Mouse (Mus musculus) layer of hippocampus, adult 2 months (tissue): Measurements from ENCODE around the gene Armc2. TPM values are rescaled to one million over a fixed set of nuclear protein-coding genes. Genes with fewer than 3 reads are reported as not detected.
A peak's percentile ranks its signal among the peaks of the same experiment; 100 is the strongest.

ENCODE experiments used
- DNase-seq, 2 experiments: peaks; one replicate each; pipeline ENCODE4 v3.0.0; 2022; ENCODE audit warnings: low spot score in 2 of 2
- H3K27ac ChIP-seq: fragments of 200-600 bp; 2 replicates; pipeline ENCODE4 v1.8.1; 2022
- H3K4me3 ChIP-seq: fragments of 200-600 bp; 2 replicates; pipeline ENCODE4 v1.8.1; 2022; ENCODE audit warnings: mild to moderate bottlenecking
- CTCF ChIP-seq: fragments of 200-600 bp; conservative IDR thresholded peaks from 2 replicates; pipeline ENCODE4 v1.8.1; 2022; ENCODE audit warnings: antibody characterized with exemption, mild to moderate bottlenecking, moderate library complexity
- long read RNA-seq, 2 experiments: library from polyadenylated mRNA; stranded (forward); transcript quantifications; one replicate each; pipeline ENCODE4 v2.0.0; 2021; ENCODE audit warnings: borderline mapping rate in 2 of 2
- total RNA-seq, 2 experiments: library from RNA; stranded (reverse); gene quantifications; 2 replicates each; pipeline ENCODE4 v1.2.3; 2021

Gene Armc2
- 10 to 100 TPM; 11.1 to 11.8 TPM for total RNA-seq
- long read RNA-seq, experiment 1, partial matches to known transcripts: 0 of 1 reads
- long read RNA-seq, experiment 1, other reads (novel, unspliced or antisense): 1 of 1 reads
- long read RNA-seq, experiment 2, partial matches to known transcripts: 0 of 4 reads
- long read RNA-seq, experiment 2, other reads (novel, unspliced or antisense): 4 of 4 reads

GRCm38 (mm10) chr10:42018016-42018949 lies at the start of gene Armc2:
TSS of gene Armc2 (minus strand) at chr10:42018442.
- Histone ChIP-seq H3K27ac (peak within 1 kb of the TSS; percentile 90), H3K4me3 (peak within 1 kb of the TSS; percentile 79)
- peak; percentile 72 to 79 for DNase-seq
- TF ChIP-seq CTCF: no peak

- no peak for DNase-seq
- no peak for TF ChIP-seq CTCF
Measured at GRCm38 (mm10) chr10:42064446-42064845, 46.2 kb upstream of the Armc2 start.

DNA sequence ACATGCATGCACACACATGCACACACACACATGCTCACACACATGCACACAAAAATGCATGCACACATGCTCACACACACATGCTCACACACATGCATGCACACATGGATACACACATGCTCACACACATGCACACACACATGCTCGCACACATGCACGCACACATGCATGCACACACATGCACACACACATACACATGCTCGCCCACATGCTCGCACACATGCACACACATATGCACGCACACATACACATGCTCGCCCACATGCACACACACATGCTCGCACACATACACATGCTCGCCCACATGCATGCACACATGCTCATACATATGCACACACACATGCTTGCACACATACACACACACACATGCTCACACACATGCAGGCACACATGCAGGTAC lies 41.3 kb upstream of the Armc2 start:
- H3K4me3 ChIP-seq: no peak overlapping the region
- H3K27ac ChIP-seq: no peak overlapping the region
- DNase-seq: no peak
- no peak for TF ChIP-seq CTCF

More at GRCm38 (mm10) chr10:42064446-42064845, 46.2 kb upstream of the Armc2 start:
- no peak overlapping the region for H3K27ac ChIP-seq
- H3K4me3 ChIP-seq: no peak overlapping the region

DNA sequence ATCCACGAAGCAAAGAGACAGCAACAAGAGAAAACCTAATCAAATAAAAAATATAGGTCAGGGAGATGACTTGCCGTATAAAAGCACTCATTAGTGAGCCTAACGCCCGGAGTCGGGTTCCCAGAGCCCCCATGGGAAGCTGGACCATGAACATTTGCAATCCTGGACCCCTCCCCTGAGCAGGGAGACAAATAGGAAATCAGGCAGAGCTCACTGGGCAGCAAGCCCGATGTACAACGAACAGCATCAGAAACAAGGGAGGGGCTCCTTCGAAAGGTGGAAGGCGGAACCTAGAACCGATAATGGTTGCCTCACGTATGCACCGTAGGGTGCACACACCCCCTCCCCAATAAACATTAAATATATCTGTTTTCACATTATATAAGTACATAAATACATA lies 39.5 kb upstream of the Armc2 start:
- no peak for DNase-seq

DNA sequence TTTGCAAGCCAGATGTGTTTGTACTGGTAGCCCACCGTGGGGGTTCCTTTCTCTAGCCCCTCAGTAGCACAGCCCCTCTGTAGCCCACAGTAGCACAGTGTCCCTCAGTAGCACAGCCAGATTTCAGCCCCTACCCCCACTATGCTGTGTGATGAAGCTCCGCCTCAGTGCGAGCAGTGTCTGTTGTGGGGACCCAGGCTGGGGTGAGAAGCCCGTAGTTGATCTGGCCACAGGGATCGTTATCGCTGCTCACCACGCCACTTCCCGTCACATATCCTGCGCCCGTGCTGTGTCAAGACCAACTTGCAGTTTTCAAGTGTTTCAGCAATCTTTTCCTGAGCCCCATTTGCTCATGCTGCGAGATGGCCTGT lies 39.0 kb upstream of the Armc2 start:
- H3K27ac ChIP-seq: no peak overlapping the region
- DNase-seq: no peak
- no peak for TF ChIP-seq CTCF
- no peak overlapping the region for H3K4me3 ChIP-seq

More for the DNA sequence above, 39.5 kb upstream of the Armc2 start:
- no peak overlapping the region for H3K27ac ChIP-seq
- H3K4me3 ChIP-seq: no peak overlapping the region
- no peak for TF ChIP-seq CTCF

DNA sequence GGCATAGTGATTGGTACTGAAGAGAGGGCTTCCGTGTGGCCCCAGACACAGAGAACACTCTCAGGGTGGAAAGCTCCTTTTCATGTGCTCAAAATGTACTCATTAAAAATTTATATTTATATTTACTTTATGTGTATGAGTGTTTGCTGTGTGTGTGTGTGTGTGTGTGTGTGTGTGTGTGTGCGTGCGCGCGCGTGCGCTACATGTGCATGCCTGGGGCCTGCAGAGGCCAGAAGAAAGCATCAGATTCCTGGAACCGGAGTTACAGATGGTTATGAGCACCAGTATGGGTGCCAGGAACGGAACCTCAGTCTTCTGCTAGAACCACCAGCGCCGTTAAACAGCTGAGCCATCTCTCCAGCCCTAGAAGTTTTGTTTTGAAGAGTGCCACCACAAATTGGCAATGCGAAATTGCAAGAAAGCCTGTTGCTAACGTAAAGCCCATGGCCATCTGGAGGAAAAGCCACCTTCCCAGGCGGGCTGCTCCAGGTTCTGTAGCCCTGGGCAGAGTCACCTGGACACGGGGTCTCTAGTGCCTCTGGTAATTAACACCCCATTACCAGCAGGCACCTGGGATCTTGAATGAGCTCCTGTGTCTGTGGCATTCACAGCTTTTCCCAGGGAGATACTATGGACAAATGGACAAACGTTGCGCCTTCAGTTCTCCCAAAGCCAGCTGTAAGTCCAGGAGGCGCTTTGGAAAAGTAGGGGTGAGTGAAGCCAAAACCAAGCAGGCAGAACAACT lies 38.4 kb upstream of the Armc2 start:
- no peak overlapping the region for H3K27ac ChIP-seq
- no peak for DNase-seq
- no peak for TF ChIP-seq CTCF
- no peak overlapping the region for H3K4me3 ChIP-seq

GRCm38 (mm10) chr10:42055224-42056165 lies 37.3 kb upstream of the Armc2 start:
- no peak overlapping the region for H3K27ac ChIP-seq
- no peak overlapping the region for H3K4me3 ChIP-seq
- no peak for DNase-seq
- no peak for TF ChIP-seq CTCF

GRCm38 (mm10) chr10:42051069-42051468 lies 32.8 kb upstream of the Armc2 start:
- no peak overlapping the region for H3K4me3 ChIP-seq
- H3K27ac ChIP-seq: no peak overlapping the region
- no peak for DNase-seq
- TF ChIP-seq CTCF: no peak

DNA sequence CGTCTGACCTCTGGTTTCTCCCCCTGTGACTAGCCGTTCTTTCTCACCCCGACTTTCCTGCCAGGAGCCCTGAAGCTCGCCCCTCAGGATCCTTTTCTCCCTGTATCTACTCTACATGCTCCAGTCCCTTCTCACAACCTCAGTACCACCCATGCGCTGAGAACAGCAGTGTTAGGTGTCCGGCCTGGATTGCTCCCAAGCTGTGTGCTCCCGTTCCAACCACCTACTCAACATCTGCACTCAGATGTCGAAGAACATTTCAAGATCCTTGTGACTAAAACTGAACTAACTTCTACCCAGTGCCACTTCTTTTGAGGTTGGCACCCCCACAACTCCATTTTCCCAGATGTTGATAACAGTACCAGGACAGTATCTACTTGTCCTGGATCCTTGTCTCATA lies 30.4 kb upstream of the Armc2 start:
- no peak for DNase-seq
- Histone ChIP-seq H3K4me3 (no peak overlapping the region), H3K27ac (no peak overlapping the region)
- TF ChIP-seq CTCF: no peak

GRCm38 (mm10) chr10:42044574-42044973 lies 26.3 kb upstream of the Armc2 start:
- Histone ChIP-seq H3K27ac (no peak overlapping the region), H3K4me3 (no peak overlapping the region)
- no peak for DNase-seq
- no peak for TF ChIP-seq CTCF

GRCm38 (mm10) chr10:42043307-42043706 lies 25.1 kb upstream of the Armc2 start:
- no peak overlapping the region for H3K4me3 ChIP-seq
- H3K27ac ChIP-seq: no peak overlapping the region
- no peak for DNase-seq
- TF ChIP-seq CTCF: no peak

DNA sequence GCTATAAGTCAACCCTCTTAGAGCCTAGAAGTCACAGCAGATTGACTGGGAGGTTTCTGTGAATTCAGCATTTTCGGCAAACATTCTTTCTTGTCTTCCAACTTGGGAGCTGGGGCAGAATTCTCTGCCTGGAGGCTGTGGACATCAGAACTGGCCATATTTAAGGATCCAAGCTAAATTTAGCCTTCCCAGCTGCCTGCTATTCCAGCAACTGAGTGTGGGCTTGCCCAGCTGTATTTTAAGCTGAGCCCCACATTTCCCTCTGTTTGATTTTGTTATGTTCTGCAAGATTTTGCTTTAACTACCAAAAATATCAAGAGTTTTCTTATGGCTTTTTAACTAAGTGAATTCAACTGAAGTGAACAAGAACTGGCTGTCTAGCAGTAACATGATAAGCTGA lies 24.6 kb upstream of the Armc2 start:
- no peak overlapping the region for H3K27ac ChIP-seq
- TF ChIP-seq CTCF: no peak
- DNase-seq: peak in 1 of 2 experiments; percentile 24
- H3K4me3 ChIP-seq: no peak overlapping the region

- Histone ChIP-seq H3K27ac (no peak overlapping the region), H3K4me3 (no peak overlapping the region)
- no peak for TF ChIP-seq CTCF
- no peak for DNase-seq
Measured at GRCm38 (mm10) chr10:42042087-42042486, 23.8 kb upstream of the Armc2 start.
